Mouse (Mus musculus) kidney, postnatal 10 days (tissue): ENCODE data around the gene Trim2.

Experiments
- DNase-seq: peaks from one replicate; pipeline ENCODE4 v3.0.0; 2021; ENCODE audit warnings: mixed read lengths

Trim2 gene

GRCm38 (mm10) chr3:84181717-84182116, 125.0 kb downstream of the Trim2 start:
- DNase-seq = no peak

GRCm38 (mm10) chr3:84181102-84181501, 125.6 kb downstream of the Trim2 start:
- DNase-seq = no peak

- no peak for DNase-seq
Observed at GRCm38 (mm10) chr3:84180304-84180703, 126.4 kb downstream of the Trim2 start.

GRCm38 (mm10) chr3:84177834-84178233, 128.8 kb downstream of the Trim2 start:
- no peak for DNase-seq

GRCm38 (mm10) chr3:84175337-84176315, 131.1 kb downstream of the Trim2 start:
- DNase-seq = peak; percentile 89

GRCm38 (mm10) chr3:84173581-84174154, 133.0 kb downstream of the Trim2 start, which contains the start of gene Gm6525:
TSS of gene Gm6525 (plus strand) at chr3:84174104.
- DNase-seq = no peak

- DNase-seq = no peak
Observed at GRCm38 (mm10) chr3:84172406-84172805, 134.3 kb downstream of the Trim2 start.

GRCm38 (mm10) chr3:84169393-84170005, 137.2 kb downstream of the Trim2 start:
- no peak for DNase-seq

GRCm38 (mm10) chr3:84168943-84169342, 137.7 kb downstream of the Trim2 start:
- DNase-seq = no peak

GRCm38 (mm10) chr3:84166073-84166472, 140.6 kb downstream of the Trim2 start:
- no peak for DNase-seq

GRCm38 (mm10) chr3:84165391-84165790, 141.3 kb downstream of the Trim2 start:
- DNase-seq = no peak

GRCm38 (mm10) chr3:84157559-84158350, 148.9 kb downstream of the Trim2 start:
- DNase-seq = no peak

GRCm38 (mm10) chr3:84157011-84157410, 149.7 kb downstream of the Trim2 start:
- DNase-seq = no peak

- DNase-seq = no peak
Observed at GRCm38 (mm10) chr3:84156105-84156504, 150.6 kb downstream of the Trim2 start.

- peak; percentile 100 for DNase-seq
Observed at GRCm38 (mm10) chr3:84155558-84156006, 151.1 kb downstream of the Trim2 start, which contains the start of gene Mnd1. TSS of gene Mnd1 (minus strand) at chr3:84155786.

GRCm38 (mm10) chr3:84155146-84155545, 151.5 kb downstream of the Trim2 start:
- DNase-seq = no peak

GRCm38 (mm10) chr3:84154721-84155141, 151.9 kb downstream of the Trim2 start:
- DNase-seq = no peak

GRCm38 (mm10) chr3:84149831-84150230, 156.8 kb downstream of the Trim2 start:
- DNase-seq = no peak

- DNase-seq = no peak
Observed at GRCm38 (mm10) chr3:84140947-84141346, 165.7 kb downstream of the Trim2 start.

GRCm38 (mm10) chr3:84136509-84136908, 170.2 kb downstream of the Trim2 start:
- no peak for DNase-seq

GRCm38 (mm10) chr3:84135933-84136332, 170.7 kb downstream of the Trim2 start:
- no peak for DNase-seq

GRCm38 (mm10) chr3:84135387-84135786, 171.3 kb downstream of the Trim2 start:
- DNase-seq = peak; percentile 22
